Mouse (Mus musculus) intestine, embryonic 15.5 days (tissue): ENCODE results near the gene Grhl3. TPM values are rescaled to one million over a fixed set of nuclear protein-coding genes. Genes with fewer than 3 reads are reported as not detected.

Experiments used
- ATAC-seq: fragments of 200-750 bp; cut with Nextera tagmentation; 2 replicates; pipeline ENCODE4 v1.8.0; 2017; ENCODE audit warnings: moderate TSS enrichment, moderate library complexity
- H3K27ac ChIP-seq: fragments of 300-500 bp; sonication (generic); 2 replicates; pipeline ENCODE4 v1.5.1; 2015; ENCODE audit warnings: mild to moderate bottlenecking, inconsistent platforms
- H3K27me3 ChIP-seq: fragments of 300-500 bp; sonication (generic); replicated peaks from 2 replicates; pipeline ENCODE4 v1.6.1; 2015; ENCODE audit warnings: inconsistent platforms
- H3K36me3 ChIP-seq: fragments of 300-500 bp; sonication (generic); 2 replicates; pipeline ENCODE4 v1.6.1; 2015; ENCODE audit warnings: inconsistent platforms
- H3K4me1 ChIP-seq: fragments of 300-500 bp; sonication (generic); replicated peaks from 2 replicates; pipeline ENCODE4 v1.6.1; 2015; ENCODE audit warnings: inconsistent platforms
- H3K4me2 ChIP-seq: fragments of 300-500 bp; sonication (generic); replicated peaks from 2 replicates; pipeline ENCODE4 v1.6.1; 2015; ENCODE audit warnings: mild to moderate bottlenecking, inconsistent platforms
- H3K4me3 ChIP-seq: fragments of 300-500 bp; sonication (generic); replicated peaks from 2 replicates; pipeline ENCODE4 v1.5.1; 2015; ENCODE audit warnings: inconsistent platforms
- H3K9ac ChIP-seq: fragments of 300-500 bp; sonication (generic); 2 replicates; pipeline ENCODE4 v1.6.1; 2015; ENCODE audit warnings: inconsistent platforms
- H3K9me3 ChIP-seq: fragments of 300-500 bp; sonication (generic); 2 replicates; pipeline ENCODE4 v1.6.1; 2016; ENCODE audit warnings: inconsistent platforms
- WGBS: fragments of 180-500 bp; shearing (Covaris S2); methylation state at CpG from one replicate; pipeline ENCODE4 v1.1.7; 2015; 5-methylcytosine and 5-hydroxymethylcytosine counted together
- polyA plus RNA-seq: library from polyadenylated mRNA; unstranded; fragments of >200 nt; fragmentation: Nextera tagmentation; extraction: Ambion mirVana; gene quantifications from 2 replicates; pipeline ENCODE4 v1.2.1, GENCODE M21; 2015

Gene Grhl3
- polyA plus RNA-seq, 1 experiment from 2014 or later = 4.4 TPM

GRCm38 (mm10) chr4:135570152-135571036 lies 3.0 kb downstream of the Grhl3 start:
- H3K27me3 ChIP-seq = peaks cover 11% of the 10 kb centered on the region
- WGBS = 13% methylated on average over 32 of the region's 32 CpGs

GRCm38 (mm10) chr4:135569201-135569600 lies 4.2 kb downstream of the Grhl3 start:
- Histone ChIP-seq H3K27ac (no peak overlapping the region), H3K9ac (no peak overlapping the region), H3K4me3 (no peak overlapping the region), H3K36me3 (no peaks in the 10 kb centered on the region), H3K4me1 (peaks cover 54% of the 10 kb centered on the region), H3K9me3 (no peaks in the 10 kb centered on the region), H3K4me2 (peak overlapping the region; percentile 63), H3K27me3 (peaks cover 11% of the 10 kb centered on the region)
- no peak for ATAC-seq
- 12% methylated on average over 11 of the region's 11 CpGs for WGBS

More at GRCm38 (mm10) chr4:135570152-135571036, 3.0 kb downstream of the Grhl3 start:
- Histone ChIP-seq H3K9ac (0 out of 2 replicates have a peak overlapping the region, but pooled peaks have one; percentile 14), H3K27ac (no peak overlapping the region), H3K36me3 (no peaks in the 10 kb centered on the region), H3K4me3 (peak overlapping the region; percentile 29), H3K9me3 (no peaks in the 10 kb centered on the region), H3K4me2 (peak overlapping the region; percentile 63), H3K4me1 (peaks cover 50% of the 10 kb centered on the region)
- peak; percentile 36; the same call in 1 of the 2 replicates for ATAC-seq

- Histone ChIP-seq H3K27ac (no peak overlapping the region), H3K27me3 (peaks cover 3% of the 10 kb centered on the region), H3K4me2 (no peak overlapping the region), H3K9ac (no peak overlapping the region), H3K4me1 (peaks cover 50% of the 10 kb centered on the region), H3K9me3 (no peaks in the 10 kb centered on the region), H3K36me3 (no peaks in the 10 kb centered on the region), H3K4me3 (no peak overlapping the region)
- ATAC-seq = no peak
- WGBS = 56% methylated on average over 8 of the region's 8 CpGs
These were observed 5.9 kb downstream of the Grhl3 start for GRCm38 (mm10) chr4:135567484-135567883.

GRCm38 (mm10) chr4:135567042-135567441 lies 6.4 kb downstream of the Grhl3 start:
- Histone ChIP-seq H3K9me3 (no peaks in the 10 kb centered on the region), H3K4me1 (peaks cover 50% of the 10 kb centered on the region), H3K9ac (no peak overlapping the region), H3K27me3 (peaks cover 3% of the 10 kb centered on the region), H3K27ac (0 out of 2 replicates have a peak overlapping the region, but pooled peaks have one; percentile 6), H3K4me3 (no peak overlapping the region), H3K36me3 (no peaks in the 10 kb centered on the region), H3K4me2 (no peak overlapping the region)
- ATAC-seq = no peak
- WGBS = 38% methylated on average over 11 of the region's 11 CpGs

GRCm38 (mm10) chr4:135565400-135565799 lies 8.0 kb downstream of the Grhl3 start:
- Histone ChIP-seq H3K36me3 (no peaks in the 10 kb centered on the region), H3K27ac (0 out of 2 replicates have a peak overlapping the region, but pooled peaks have one; percentile 36), H3K9ac (no peak overlapping the region), H3K4me3 (no peak overlapping the region), H3K4me1 (peaks cover 45% of the 10 kb centered on the region), H3K4me2 (no peak overlapping the region), H3K27me3 (peaks cover 3% of the 10 kb centered on the region; the same call in 1 of the 2 replicates), H3K9me3 (no peaks in the 10 kb centered on the region)
- peak; percentile 73 for ATAC-seq
- WGBS = 44% methylated on average over 9 of the region's 9 CpGs

GRCm38 (mm10) chr4:135563794-135564193 lies 9.6 kb downstream of the Grhl3 start:
- ATAC-seq = peak; percentile 54
- 24% methylated on average over 2 of the region's 2 CpGs for WGBS

GRCm38 (mm10) chr4:135549323-135549722 lies 24.1 kb downstream of the Grhl3 start:
- Histone ChIP-seq H3K36me3 (no peaks in the 10 kb centered on the region), H3K4me1 (peaks cover 49% of the 10 kb centered on the region), H3K27me3 (no peaks in the 10 kb centered on the region), H3K4me2 (no peak overlapping the region), H3K27ac (no peak overlapping the region), H3K9me3 (no peaks in the 10 kb centered on the region), H3K4me3 (no peak overlapping the region), H3K9ac (no peak overlapping the region)
- ATAC-seq = 0 out of 2 replicates have a peak, but pooled peaks have one; percentile 12
- WGBS = 62% methylated on average over 6 of the region's 6 CpGs

More at GRCm38 (mm10) chr4:135563794-135564193, 9.6 kb downstream of the Grhl3 start:
- H3K27ac ChIP-seq = peak overlapping the region; percentile 70
- H3K27me3 ChIP-seq = peaks cover 3% of the 10 kb centered on the region; the same call in 1 of the 2 replicates
- no peaks in the 10 kb centered on the region for H3K9me3 ChIP-seq
- 0 out of 2 replicates have a peak overlapping the region, but pooled peaks have one; percentile 11 for H3K4me2 ChIP-seq
- no peaks in the 10 kb centered on the region for H3K36me3 ChIP-seq
- H3K4me3 ChIP-seq = no peak overlapping the region
- peaks cover 33% of the 10 kb centered on the region for H3K4me1 ChIP-seq
- H3K9ac ChIP-seq = no peak overlapping the region

GRCm38 (mm10) chr4:135548521-135549077 lies 24.8 kb downstream of the Grhl3 start:
- 35% methylated on average over 9 of the region's 9 CpGs for WGBS
- no peak for ATAC-seq
- Histone ChIP-seq H3K9ac (no peak overlapping the region), H3K4me1 (peaks cover 48% of the 10 kb centered on the region), H3K4me3 (no peak overlapping the region), H3K9me3 (no peaks in the 10 kb centered on the region), H3K27ac (no peak overlapping the region), H3K4me2 (no peak overlapping the region), H3K27me3 (no peaks in the 10 kb centered on the region), H3K36me3 (no peaks in the 10 kb centered on the region)

- Histone ChIP-seq H3K9ac (no peak overlapping the region), H3K36me3 (no peaks in the 10 kb centered on the region), H3K9me3 (no peaks in the 10 kb centered on the region), H3K4me2 (no peak overlapping the region), H3K27ac (no peak overlapping the region), H3K27me3 (no peaks in the 10 kb centered on the region), H3K4me3 (no peak overlapping the region), H3K4me1 (peaks cover 44% of the 10 kb centered on the region)
- no peak for ATAC-seq
- 14% methylated on average over 7 of the region's 7 CpGs for WGBS
These were observed 25.3 kb downstream of the Grhl3 start for GRCm38 (mm10) chr4:135548108-135548507.

- H3K27ac ChIP-seq = no peak overlapping the region
- peaks cover 41% of the 10 kb centered on the region for H3K4me1 ChIP-seq
- H3K4me2 ChIP-seq = no peak overlapping the region
- no peaks in the 10 kb centered on the region for H3K27me3 ChIP-seq
- no peaks in the 10 kb centered on the region for H3K9me3 ChIP-seq
- WGBS = 45% methylated on average over 14 of the region's 14 CpGs
- H3K9ac ChIP-seq = no peak overlapping the region
- no peak overlapping the region for H3K4me3 ChIP-seq
- ATAC-seq = no peak
- no peaks in the 10 kb centered on the region for H3K36me3 ChIP-seq
These were observed 25.9 kb downstream of the Grhl3 start for GRCm38 (mm10) chr4:135547551-135547950.

GRCm38 (mm10) chr4:135546793-135547192 lies 26.6 kb downstream of the Grhl3 start:
- WGBS = 88% methylated on average over 4 of the region's 4 CpGs
- no peaks in the 10 kb centered on the region for H3K9me3 ChIP-seq
- no peak overlapping the region for H3K4me3 ChIP-seq
- H3K9ac ChIP-seq = no peak overlapping the region
- no peak for ATAC-seq
- H3K4me2 ChIP-seq = no peak overlapping the region
- H3K27me3 ChIP-seq = no peaks in the 10 kb centered on the region
- H3K27ac ChIP-seq = no peak overlapping the region
- no peaks in the 10 kb centered on the region for H3K36me3 ChIP-seq
- H3K4me1 ChIP-seq = peaks cover 37% of the 10 kb centered on the region

GRCm38 (mm10) chr4:135546008-135546407 lies 27.4 kb downstream of the Grhl3 start:
- WGBS = 86% methylated on average over 7 of the region's 7 CpGs
- Histone ChIP-seq H3K9me3 (no peaks in the 10 kb centered on the region), H3K36me3 (no peaks in the 10 kb centered on the region), H3K4me3 (no peak overlapping the region), H3K9ac (no peak overlapping the region), H3K27me3 (no peaks in the 10 kb centered on the region), H3K27ac (no peak overlapping the region), H3K4me2 (no peak overlapping the region), H3K4me1 (peaks cover 36% of the 10 kb centered on the region)
- no peak for ATAC-seq
